Mouse (Mus musculus) liver, adult 2 months (tissue): ENCODE results near the gene Syt5. TPM values are rescaled to one million over a fixed set of nuclear protein-coding genes. Genes with fewer than 3 reads are reported as not detected.

Source experiments
- DNase-seq: peaks from one replicate; pipeline ENCODE4 v3.0.0-alpha.2; 2011; ENCODE audit warnings: low read depth, low spot score; ENCODE audit errors: extremely low read depth
- H3K27ac ChIP-seq: fragments of 200-500 bp; replicated peaks from 2 replicates; pipeline ENCODE4 v1.5.1; 2012; ENCODE audit warnings: low read depth, mild to moderate bottlenecking, control low read depth, inconsistent platforms, low read length; ENCODE audit not compliant: insufficient read depth
- H3K27me3 ChIP-seq: fragments of 200-500 bp; 2 replicates; pipeline ENCODE4 v1.6.1; 2012; ENCODE audit warnings: mild to moderate bottlenecking, moderate library complexity, low read length, inconsistent platforms; ENCODE audit not compliant: control insufficient read depth, insufficient read depth
- H3K36me3 ChIP-seq: fragments of 200-500 bp; 2 replicates; pipeline ENCODE4 v1.6.1; 2012; ENCODE audit warnings: low read length, inconsistent platforms; ENCODE audit not compliant: control insufficient read depth, insufficient read depth
- H3K4me1 ChIP-seq: fragments of 200-500 bp; 2 replicates; pipeline ENCODE4 v1.6.1; 2011; ENCODE audit warnings: low read length; ENCODE audit not compliant: control insufficient read depth, insufficient read depth
- H3K4me3 ChIP-seq: fragments of 200-500 bp; 2 replicates; pipeline ENCODE4 v1.5.1; 2011; ENCODE audit warnings: low read depth, mild to moderate bottlenecking, control low read depth, low read length, moderate library complexity; ENCODE audit not compliant: insufficient read depth
- H3K79me2 ChIP-seq: fragments of 200-500 bp; 2 replicates; pipeline ENCODE4 v1.6.1; 2012; ENCODE audit warnings: inconsistent platforms, mild to moderate bottlenecking, low read length, moderate library complexity; ENCODE audit not compliant: control insufficient read depth, insufficient read depth
- H3K9ac ChIP-seq: fragments of 200-500 bp; 2 replicates; pipeline ENCODE4 v1.6.1; 2012; ENCODE audit warnings: low read depth, mild to moderate bottlenecking, control low read depth, inconsistent platforms, low read length
- CTCF ChIP-seq: fragments of 200-500 bp; IDR thresholded peaks from 2 replicates; pipeline ENCODE4 v1.5.1; 2011; ENCODE audit warnings: low read depth, low read length, control low read depth
- POLR2A ChIP-seq: fragments of 200-500 bp; IDR thresholded peaks from 2 replicates; pipeline ENCODE4 v1.6.1; 2011; ENCODE audit warnings: low read length, control low read depth; ENCODE audit not compliant: insufficient read depth; ENCODE audit errors: extremely low read depth
- WGBS: fragments of 180-500 bp; shearing (Covaris S2); methylation state at CpG from one replicate; pipeline ENCODE4 v1.1.7; 2018; 5-methylcytosine and 5-hydroxymethylcytosine counted together
- polyA plus RNA-seq: library from polyadenylated mRNA; depleted of rRNA; stranded (reverse); fragments of >200 nt; gene quantifications from 2 replicates; pipeline ENCODE4 v1.2.3, GENCODE M21; 2012
- total RNA-seq: library from RNA; depleted of rRNA; stranded (reverse); fragments of >200 nt; gene quantifications from 2 replicates; pipeline ENCODE4 v1.2.3, GENCODE M21; 2014

Syt5 gene
- total and polyA plus RNA-seq, 2 experiments = not detected

GRCm38 (mm10) chr7:4504646-4505435 is 42.5 kb downstream of the Syt5 start:
- Histone ChIP-seq H3K36me3 (no peaks in the 10 kb centered on the region), H3K27me3 (no peaks in the 10 kb centered on the region), H3K4me1 (peaks cover 4% of the 10 kb centered on the region; the same call in 1 of the 2 replicates), H3K9ac (no peak overlapping the region), H3K79me2 (peaks cover 10% of the 10 kb centered on the region), H3K4me3 (no peak overlapping the region), H3K27ac (peak overlapping the region; percentile 67)
- peak; percentile 33 for DNase-seq
- WGBS = 71% methylated on average over 11 of the region's 11 CpGs
- TF ChIP-seq CTCF = no peak
- no peak for TF ChIP-seq POLR2A

- Histone ChIP-seq H3K4me3 (no peak overlapping the region), H3K27ac (peak overlapping the region; percentile 67; the same call in 1 of the 2 replicates), H3K27me3 (no peaks in the 10 kb centered on the region), H3K36me3 (no peaks in the 10 kb centered on the region), H3K4me1 (peaks cover 9% of the 10 kb centered on the region), H3K9ac (no peak overlapping the region), H3K79me2 (peaks cover 19% of the 10 kb centered on the region)
- TF ChIP-seq CTCF (no peak), POLR2A (no peak)
- WGBS = 80% methylated on average over 5 of the region's 5 CpGs
- no peak for DNase-seq
Measured at GRCm38 (mm10) chr7:4503858-4504257, 43.5 kb downstream of the Syt5 start.

- no peak overlapping the region for H3K27ac ChIP-seq
- no peak for DNase-seq
- no peak for TF ChIP-seq POLR2A
- no peak for TF ChIP-seq CTCF
- no peaks in the 10 kb centered on the region for H3K27me3 ChIP-seq
- no peak overlapping the region for H3K9ac ChIP-seq
- peaks cover 26% of the 10 kb centered on the region for H3K79me2 ChIP-seq
- H3K4me3 ChIP-seq = no peak overlapping the region
- H3K36me3 ChIP-seq = no peaks in the 10 kb centered on the region
- WGBS = 79% methylated on average over 4 of the region's 4 CpGs
- peaks cover 10% of the 10 kb centered on the region for H3K4me1 ChIP-seq
Measured at GRCm38 (mm10) chr7:4503100-4503499, 44.2 kb downstream of the Syt5 start.

- Histone ChIP-seq H3K9ac (no peak overlapping the region), H3K4me1 (peaks cover 10% of the 10 kb centered on the region), H3K36me3 (no peaks in the 10 kb centered on the region), H3K27ac (peak overlapping the region; percentile 90), H3K27me3 (no peaks in the 10 kb centered on the region), H3K79me2 (peaks cover 27% of the 10 kb centered on the region), H3K4me3 (peak overlapping the region; percentile 40; the same call in 1 of the 2 replicates)
- WGBS = 8% methylated on average over 14 of the region's 14 CpGs
- DNase-seq = peak; percentile 97
- no peak for TF ChIP-seq CTCF
- no peak for TF ChIP-seq POLR2A
Measured at GRCm38 (mm10) chr7:4502421-4503090, 44.8 kb downstream of the Syt5 start.

GRCm38 (mm10) chr7:4501558-4502397 is 45.6 kb downstream of the Syt5 start, which contains the start of gene Ppp1r12c:
TSS of gene Ppp1r12c (minus strand) at chr7:4501680.
- Histone ChIP-seq H3K27ac (peak within 1 kb of the TSS; percentile 90), H3K9ac (peak within 1 kb of the TSS; percentile 91), H3K79me2 (peaks cover 27% of the 10 kb centered on the region), H3K4me3 (peak within 1 kb of the TSS; percentile 97), H3K36me3 (no peaks in the 10 kb centered on the region), H3K4me1 (peaks cover 10% of the 10 kb centered on the region), H3K27me3 (no peaks in the 10 kb centered on the region)
- TF ChIP-seq POLR2A = peak; percentile 45; the same call in 1 of the 2 replicates
- no peak for TF ChIP-seq CTCF
- 1% methylated on average over 62 of the region's 62 CpGs for whole genome bisulfite sequencing
- DNase-seq = peak; percentile 86
